Mouse (Mus musculus) G1E (cell line): ENCODE results near the gene Pdk3.

Source experiments
- CTCF ChIP-seq: IDR thresholded peaks from 2 replicates; pipeline ENCODE4 v1.5.1; 2012; ENCODE audit warnings: low read depth, low read length, inconsistent platforms, mixed read lengths
- GATA1 ChIP-seq: IDR thresholded peaks from 2 replicates; pipeline ENCODE4 v1.6.1; 2012; ENCODE audit warnings: borderline replicate concordance, low read length, inconsistent platforms, mixed read lengths
- POLR2AphosphoS5 ChIP-seq: IDR thresholded peaks from 2 replicates; pipeline ENCODE4 v1.6.1; 2012; ENCODE audit warnings: low read depth, low read length, inconsistent platforms; ENCODE audit not compliant: insufficient replicate concordance

- TF ChIP-seq GATA1 (no peak), CTCF (no peak), POLR2AphosphoS5 (no peak)
Observed at GRCm38 (mm10) chrX:93755210-93755842, 76.7 kb downstream of the Pdk3 start.
